Mouse (Mus musculus) ES-Bruce4 (cell line): ENCODE measurements around the gene Morn3.

ENCODE experiments used
- CTCF ChIP-seq: IDR thresholded peaks from one replicate; pipeline ENCODE4 v1.8.1; 2011; ENCODE audit warnings: low read depth, low read length
- EP300 ChIP-seq: IDR thresholded peaks from 2 replicates; pipeline ENCODE4 v1.6.1; 2011; ENCODE audit warnings: low read depth, low read length; ENCODE audit not compliant: insufficient read depth
- POLR2A ChIP-seq: IDR thresholded peaks from one replicate; pipeline ENCODE4 v1.8.1; 2011; ENCODE audit warnings: low read length; ENCODE audit not compliant: insufficient read depth

GRCm38 (mm10) chr5:122993811-122994210 is 53.0 kb downstream of the Morn3 start:
- TF ChIP-seq CTCF (no peak), EP300 (no peak), POLR2A (no peak)
